Mouse (Mus musculus) midbrain, postnatal 0 days (tissue): ENCODE measurements around the gene Dyrk4. TPM values are rescaled to one million over a fixed set of nuclear protein-coding genes. Genes with fewer than 3 reads are reported as not detected.

ENCODE experiments used
- ATAC-seq: fragments of 200-750 bp; cut with Nextera tagmentation; 2 replicates; pipeline ENCODE4 v1.8.0; 2017; ENCODE audit warnings: moderate number of reproducible peaks, mild to moderate bottlenecking, moderate TSS enrichment, moderate library complexity; ENCODE audit not compliant: low FRiP score
- DNase-seq: peaks from one replicate; pipeline ENCODE4 v3.0.0-alpha.2; 2015; ENCODE audit warnings: low spot score
- H3K27ac ChIP-seq: fragments of 300-500 bp; sonication (generic); 2 replicates; pipeline ENCODE4 v1.5.1; 2014; ENCODE audit warnings: low read depth, mild to moderate bottlenecking, low read length, mixed read lengths
- H3K27me3 ChIP-seq: fragments of 300-500 bp; sonication (generic); 2 replicates; pipeline ENCODE4 v1.6.1; 2014; ENCODE audit warnings: low read length, control low read depth, mixed read lengths; ENCODE audit not compliant: insufficient read depth
- H3K36me3 ChIP-seq: fragments of 300-500 bp; sonication (generic); 2 replicates; pipeline ENCODE4 v1.6.1; 2014; ENCODE audit warnings: low read length, control low read depth, mixed read lengths; ENCODE audit not compliant: insufficient read depth
- H3K4me1 ChIP-seq: fragments of 300-500 bp; sonication (generic); 2 replicates; pipeline ENCODE4 v1.6.1; 2014; ENCODE audit warnings: mild to moderate bottlenecking, control low read depth, antibody characterized with exemption, low read length, mixed read lengths; ENCODE audit not compliant: insufficient read depth
- H3K4me2 ChIP-seq: fragments of 300-500 bp; sonication (generic); 2 replicates; pipeline ENCODE4 v1.6.1; 2014; ENCODE audit warnings: low read depth, mild to moderate bottlenecking, low read length, mixed read lengths; ENCODE audit not compliant: poor library complexity, severe bottlenecking
- H3K4me3 ChIP-seq: fragments of 300-500 bp; sonication (generic); 2 replicates; pipeline ENCODE4 v1.5.1; 2014; ENCODE audit warnings: low read depth, mild to moderate bottlenecking, low read length, moderate library complexity
- H3K9ac ChIP-seq: fragments of 300-500 bp; sonication (generic); replicated peaks from 2 replicates; pipeline ENCODE4 v1.6.1; 2014; ENCODE audit warnings: mild to moderate bottlenecking, low read length, moderate library complexity, mixed read lengths; ENCODE audit not compliant: poor library complexity, severe bottlenecking
- H3K9me3 ChIP-seq: fragments of 300-500 bp; sonication (generic); 2 replicates; pipeline ENCODE4 v1.6.1; 2016; ENCODE audit warnings: low read length, control low read depth
- CTCF ChIP-seq: IDR thresholded peaks from 2 replicates; pipeline ENCODE4 v1.5.1; 2016; ENCODE audit warnings: antibody characterized with exemption, mild to moderate bottlenecking
- WGBS: fragments of 180-500 bp; shearing (Covaris S2); extraction: QIAGEN DNeasy Blood & Tissue Kit; methylation state at CpG from one replicate; pipeline ENCODE4 v1.1.7; 2014; 5-methylcytosine and 5-hydroxymethylcytosine counted together
- polyA plus RNA-seq: library from polyadenylated mRNA; unstranded; fragments of >200 nt; fragmentation: Nextera tagmentation; extraction: Ambion mirVana; gene quantifications from 2 replicates; pipeline ENCODE4 v1.2.1, GENCODE M21; 2015
- total RNA-seq: library from RNA; depleted of rRNA; stranded (reverse); fragments of >200 nt; gene quantifications from 2 replicates; pipeline ENCODE4 v1.2.3, GENCODE M21; 2014

The Dyrk4 gene
- total and polyA plus RNA-seq, 2 experiments from 2014 or later, result 0.12 TPM; not detected in 1

GRCm38 (mm10) chr6:126938047-126938446, 16.4 kb upstream of the Dyrk4 start:
- H3K4me3 ChIP-seq, result no peak overlapping the region

GRCm38 (mm10) chr6:126932896-126933295, 11.3 kb upstream of the Dyrk4 start:
- ATAC-seq, result no peak
- WGBS, result 97% methylated on average over 2 of the region's 2 CpGs

More at GRCm38 (mm10) chr6:126938047-126938446, 16.4 kb upstream of the Dyrk4 start:
- H3K4me2 ChIP-seq, result no peak overlapping the region
- no peaks in the 10 kb centered on the region for H3K9me3 ChIP-seq
- DNase-seq (no peak), ATAC-seq (no peak)
- WGBS, result 81% methylated on average over 2 of the region's 2 CpGs
- H3K36me3 ChIP-seq, result 0 out of 2 replicates have a peak, but pooled peaks cover 4% of the 10 kb centered on the region
- H3K27me3 ChIP-seq, result no peaks in the 10 kb centered on the region
- H3K27ac ChIP-seq, result no peak overlapping the region
- TF ChIP-seq CTCF, result peak; percentile 34; the same call in 1 of the 2 replicates
- H3K4me1 ChIP-seq, result peaks cover 8% of the 10 kb centered on the region; the same call in 1 of the 2 replicates
- H3K9ac ChIP-seq, result no peak overlapping the region

GRCm38 (mm10) chr6:126914928-126915327, 6.7 kb downstream of the Dyrk4 start:
- Histone ChIP-seq H3K27ac (no peak overlapping the region), H3K4me2 (no peak overlapping the region), H3K4me3 (no peak overlapping the region), H3K4me1 (no peaks in the 10 kb centered on the region), H3K36me3 (no peaks in the 10 kb centered on the region), H3K9ac (no peak overlapping the region), H3K27me3 (0 out of 2 replicates have a peak, but pooled peaks cover 3% of the 10 kb centered on the region), H3K9me3 (no peaks in the 10 kb centered on the region)
- DNase-seq, result no peak
- no peak for ATAC-seq
- TF ChIP-seq CTCF, result no peak
- 84% methylated on average over 5 of the region's 5 CpGs for WGBS

More at GRCm38 (mm10) chr6:126932896-126933295, 11.3 kb upstream of the Dyrk4 start:
- Histone ChIP-seq H3K9me3 (no peaks in the 10 kb centered on the region), H3K9ac (no peak overlapping the region), H3K27me3 (no peaks in the 10 kb centered on the region), H3K36me3 (no peaks in the 10 kb centered on the region), H3K4me1 (no peaks in the 10 kb centered on the region), H3K27ac (no peak overlapping the region), H3K4me2 (no peak overlapping the region), H3K4me3 (no peak overlapping the region)
- DNase-seq, result no peak
- no peak for TF ChIP-seq CTCF

- no peak for ATAC-seq
- no peaks in the 10 kb centered on the region for H3K9me3 ChIP-seq
- H3K27ac ChIP-seq, result no peak overlapping the region
- H3K4me3 ChIP-seq, result no peak overlapping the region
- 85% methylated on average over 4 of the region's 4 CpGs for WGBS
- H3K27me3 ChIP-seq, result 0 out of 2 replicates have a peak, but pooled peaks cover 3% of the 10 kb centered on the region
- H3K4me2 ChIP-seq, result no peak overlapping the region
- no peak overlapping the region for H3K9ac ChIP-seq
- no peak for DNase-seq
- H3K4me1 ChIP-seq, result no peaks in the 10 kb centered on the region
- no peak for TF ChIP-seq CTCF
- no peaks in the 10 kb centered on the region for H3K36me3 ChIP-seq
Observed at GRCm38 (mm10) chr6:126910727-126911126, 10.9 kb downstream of the Dyrk4 start.

- Histone ChIP-seq H3K4me2 (no peak overlapping the region), H3K9ac (no peak overlapping the region), H3K27me3 (no peaks in the 10 kb centered on the region), H3K9me3 (no peaks in the 10 kb centered on the region), H3K4me3 (no peak overlapping the region), H3K36me3 (no peaks in the 10 kb centered on the region), H3K27ac (no peak overlapping the region), H3K4me1 (no peaks in the 10 kb centered on the region)
- DNase-seq (no peak), ATAC-seq (no peak)
- TF ChIP-seq CTCF, result no peak
- 67% methylated on average over 3 of the region's 3 CpGs for WGBS
Observed at GRCm38 (mm10) chr6:126907876-126908275, 13.8 kb downstream of the Dyrk4 start.

- no peak for DNase-seq
- H3K9ac ChIP-seq, result no peak overlapping the region
- no peak overlapping the region for H3K27ac ChIP-seq
- no peaks in the 10 kb centered on the region for H3K9me3 ChIP-seq
- no peaks in the 10 kb centered on the region for H3K4me1 ChIP-seq
- WGBS, result 73% methylated on average over 4 of the region's 5 CpGs
- H3K4me3 ChIP-seq, result no peak overlapping the region
- H3K4me2 ChIP-seq, result no peak overlapping the region
- no peaks in the 10 kb centered on the region for H3K36me3 ChIP-seq
- ATAC-seq, result no peak
- no peak for TF ChIP-seq CTCF
- H3K27me3 ChIP-seq, result no peaks in the 10 kb centered on the region
Observed at GRCm38 (mm10) chr6:126907378-126907777, 14.3 kb downstream of the Dyrk4 start.
